Mouse (Mus musculus): ENCODE measurements at regions not wholly inside any gene's neighbourhood (a gene's known extent, or its start where the extent isn't known, plus 50 kb on each side); places are given as distances from the start of the nearest gene placed in this dataset.

- no peak for ATAC-seq (replicated peaks; ENCODE audit: low FRiP score, low read depth)
- Histone ChIP-seq H3K9me3 (replicated peaks; ENCODE audit: low read length) (no peaks in the 10 kb centered on the region), H3K4me2 (ENCODE audit: low read length) (no peak overlapping the region), H3K4me3 (replicated peaks; ENCODE audit: low read depth, low read length) (no peak overlapping the region), H3K9ac (ENCODE audit: low read depth, low read length) (no peak overlapping the region), H3K27ac (no peak overlapping the region), H3K27me3 (ENCODE audit: insufficient read depth, low read length) (no peaks in the 10 kb centered on the region), H3K4me1 (replicated peaks; ENCODE audit: insufficient read depth, low read length) (no peaks in the 10 kb centered on the region; the same call in 1 of the 2 replicates), H3K36me3 (ENCODE audit: insufficient read depth, low read length) (no peaks in the 10 kb centered on the region)
- DNase-seq (ENCODE audit: low spot score): no peak
- TF ChIP-seq CTCF (IDR thresholded peaks at IDR 0.05; ENCODE audit: low read depth): no peak
- 69% methylated on average over 1 of the region's 1 CpGs for WGBS
These were observed 326.2 kb downstream of the 1700129C05Rik start for GRCm38 (mm10) chr14:58816540-58816876.

DNA sequence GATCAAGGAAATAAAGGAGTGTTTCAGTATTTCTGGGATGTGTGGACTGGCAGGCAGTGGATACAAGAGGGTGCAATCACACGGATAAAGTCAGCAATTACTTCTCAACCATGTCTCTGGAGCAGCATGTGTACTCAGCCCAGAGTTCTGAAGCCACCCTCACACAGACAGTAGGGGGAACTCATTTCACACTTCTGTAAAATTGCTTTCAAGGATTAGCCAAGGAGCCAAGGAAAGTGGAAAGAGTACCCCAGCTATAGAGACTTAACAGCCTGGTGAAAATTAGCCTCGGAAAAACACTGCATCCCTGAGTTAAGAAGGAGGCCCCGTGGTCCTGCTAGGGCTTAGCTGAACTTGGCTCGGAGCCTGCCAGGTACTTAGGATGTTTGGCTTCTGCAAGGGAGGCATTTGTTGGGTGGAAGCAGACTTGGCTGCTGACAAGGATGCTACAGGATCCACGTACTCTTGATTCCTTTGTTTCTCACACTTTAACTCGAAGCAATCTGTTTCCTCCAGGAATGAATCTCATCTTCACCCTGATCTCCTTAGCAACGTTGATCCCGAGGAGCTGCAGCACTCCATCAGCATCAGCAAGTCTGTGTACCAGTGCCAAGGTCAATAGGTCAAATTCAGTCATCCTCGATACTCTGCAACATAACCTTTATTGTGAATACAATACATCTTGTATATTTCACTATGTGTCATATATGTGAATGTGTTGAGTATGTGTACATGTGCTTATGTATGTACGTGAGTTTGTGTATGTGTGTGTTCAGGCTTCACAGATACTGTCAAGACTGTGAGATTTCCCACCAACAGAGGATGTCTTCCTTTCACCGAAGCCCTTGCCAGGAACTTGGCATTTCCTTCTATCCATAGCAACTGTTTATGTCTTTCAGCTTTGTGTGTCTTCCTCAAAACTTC, 326.8 kb downstream of the 1700129C05Rik start:
- Histone ChIP-seq H3K36me3 (ENCODE audit: insufficient read depth, low read length) (no peaks in the 10 kb centered on the region), H3K27ac (no peak overlapping the region), H3K9ac (ENCODE audit: low read depth, low read length) (no peak overlapping the region), H3K4me3 (replicated peaks; ENCODE audit: low read depth, low read length) (no peak overlapping the region), H3K27me3 (ENCODE audit: insufficient read depth, low read length) (no peaks in the 10 kb centered on the region), H3K4me1 (replicated peaks; ENCODE audit: insufficient read depth, low read length) (no peaks in the 10 kb centered on the region; the same call in 1 of the 2 replicates), H3K4me2 (ENCODE audit: low read length) (no peak overlapping the region), H3K9me3 (replicated peaks; ENCODE audit: low read length) (no peaks in the 10 kb centered on the region)
- no peak for ATAC-seq (replicated peaks; ENCODE audit: low FRiP score, low read depth)
- DNase-seq (ENCODE audit: low spot score): no peak
- 54% methylated on average over 11 of the region's 11 CpGs for WGBS
- TF ChIP-seq CTCF (IDR thresholded peaks at IDR 0.05; ENCODE audit: low read depth): no peak

DNA sequence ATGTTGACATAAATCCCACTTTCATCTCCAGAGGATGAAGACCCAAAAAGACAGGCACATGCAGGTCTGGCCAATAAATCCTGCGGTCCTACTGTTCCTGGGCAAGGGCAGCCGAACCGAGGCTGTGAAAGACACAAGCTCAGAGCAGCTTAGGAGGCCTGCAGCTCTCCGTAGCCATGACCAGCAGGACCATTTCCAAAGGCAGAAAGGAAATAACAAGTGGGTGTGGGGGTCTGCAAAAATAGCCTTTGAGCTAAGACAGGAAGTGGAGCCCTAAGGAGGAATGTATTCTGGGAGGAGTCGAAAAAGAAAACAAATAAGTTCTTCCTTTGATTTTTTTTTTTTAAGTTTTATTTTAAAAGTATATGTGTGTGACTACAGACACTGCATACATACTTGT, 330.1 kb downstream of the 1700129C05Rik start:
- no peak for TF ChIP-seq CTCF (IDR thresholded peaks at IDR 0.05; ENCODE audit: low read depth)
- Histone ChIP-seq H3K4me1 (replicated peaks; ENCODE audit: insufficient read depth, low read length) (no peaks in the 10 kb centered on the region; the same call in 1 of the 2 replicates), H3K4me3 (replicated peaks; ENCODE audit: low read depth, low read length) (no peak overlapping the region), H3K9ac (ENCODE audit: low read depth, low read length) (no peak overlapping the region), H3K4me2 (ENCODE audit: low read length) (no peak overlapping the region), H3K27me3 (ENCODE audit: insufficient read depth, low read length) (no peaks in the 10 kb centered on the region), H3K36me3 (ENCODE audit: insufficient read depth, low read length) (no peaks in the 10 kb centered on the region), H3K9me3 (replicated peaks; ENCODE audit: low read length) (no peaks in the 10 kb centered on the region), H3K27ac (peak overlapping the region; percentile 79)
- peak; percentile 92 for DNase-seq (ENCODE audit: low spot score)
- no peak for ATAC-seq (replicated peaks; ENCODE audit: low FRiP score, low read depth)
- 48% methylated on average over 5 of the region's 5 CpGs for WGBS

GRCm38 (mm10) chr14:58801402-58801861, 341.3 kb downstream of the 1700129C05Rik start:
- TF ChIP-seq CTCF (IDR thresholded peaks at IDR 0.05; ENCODE audit: low read depth): no peak
- ATAC-seq (replicated peaks; ENCODE audit: low FRiP score, low read depth): no peak
- H3K36me3 ChIP-seq (ENCODE audit: insufficient read depth, low read length): no peaks in the 10 kb centered on the region

DNA sequence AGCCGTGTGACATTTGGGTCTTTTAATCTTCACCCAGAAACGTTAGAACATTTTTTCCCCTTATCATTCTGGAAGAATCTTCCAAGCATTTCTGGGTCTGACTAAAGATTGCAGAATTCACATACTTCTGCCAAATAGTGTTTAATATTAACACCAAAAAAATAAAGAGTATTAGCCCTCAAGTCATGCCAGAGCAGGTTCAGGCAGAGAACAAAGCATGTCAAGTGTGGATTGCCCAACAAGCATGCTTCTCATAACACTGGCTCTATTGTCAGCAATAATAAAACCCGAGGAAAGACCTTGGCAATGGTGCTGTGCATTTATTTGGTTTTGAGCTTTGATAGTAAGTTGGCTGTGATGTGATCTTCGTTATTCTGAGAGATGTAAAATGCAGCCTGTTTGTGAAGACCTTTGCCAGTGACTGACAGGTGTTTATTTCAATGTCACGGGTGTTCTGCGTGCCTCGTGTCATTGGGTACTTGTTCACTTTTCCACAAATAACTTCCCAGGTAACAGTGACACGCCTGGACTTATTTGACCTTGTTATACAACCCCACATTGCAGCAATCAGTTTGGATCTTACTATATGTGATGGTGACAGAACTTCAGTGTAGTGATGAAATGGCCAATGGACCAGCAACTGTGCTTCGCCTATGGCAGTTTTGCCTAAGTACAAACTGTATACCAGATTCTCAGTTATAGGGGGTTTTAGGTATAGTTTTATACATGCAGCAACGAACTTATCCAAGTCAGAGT, 354.3 kb downstream of the 1700129C05Rik start:
- Histone ChIP-seq H3K27me3 (ENCODE audit: insufficient read depth, low read length) (no peaks in the 10 kb centered on the region), H3K36me3 (ENCODE audit: insufficient read depth, low read length) (no peaks in the 10 kb centered on the region), H3K4me3 (replicated peaks; ENCODE audit: low read depth, low read length) (no peak overlapping the region), H3K9me3 (replicated peaks; ENCODE audit: low read length) (no peaks in the 10 kb centered on the region), H3K4me2 (ENCODE audit: low read length) (no peak overlapping the region), H3K4me1 (replicated peaks; ENCODE audit: insufficient read depth, low read length) (no peaks in the 10 kb centered on the region), H3K27ac (no peak overlapping the region), H3K9ac (ENCODE audit: low read depth, low read length) (no peak overlapping the region)
- ATAC-seq (replicated peaks; ENCODE audit: low FRiP score, low read depth) (no peak), DNase-seq (ENCODE audit: low spot score) (no peak)
- no peak for TF ChIP-seq CTCF (IDR thresholded peaks at IDR 0.05; ENCODE audit: low read depth)
- 75% methylated on average over 10 of the region's 10 CpGs for WGBS

More at GRCm38 (mm10) chr14:58801402-58801861, 341.3 kb downstream of the 1700129C05Rik start:
- Histone ChIP-seq H3K4me3 (replicated peaks; ENCODE audit: low read depth, low read length) (no peak overlapping the region), H3K4me2 (ENCODE audit: low read length) (no peak overlapping the region), H3K9ac (ENCODE audit: low read depth, low read length) (no peak overlapping the region), H3K4me1 (replicated peaks; ENCODE audit: insufficient read depth, low read length) (no peaks in the 10 kb centered on the region), H3K27me3 (ENCODE audit: insufficient read depth, low read length) (no peaks in the 10 kb centered on the region), H3K27ac (no peak overlapping the region), H3K9me3 (replicated peaks; ENCODE audit: low read length) (no peaks in the 10 kb centered on the region)
- DNase-seq (ENCODE audit: low spot score): no peak

DNA sequence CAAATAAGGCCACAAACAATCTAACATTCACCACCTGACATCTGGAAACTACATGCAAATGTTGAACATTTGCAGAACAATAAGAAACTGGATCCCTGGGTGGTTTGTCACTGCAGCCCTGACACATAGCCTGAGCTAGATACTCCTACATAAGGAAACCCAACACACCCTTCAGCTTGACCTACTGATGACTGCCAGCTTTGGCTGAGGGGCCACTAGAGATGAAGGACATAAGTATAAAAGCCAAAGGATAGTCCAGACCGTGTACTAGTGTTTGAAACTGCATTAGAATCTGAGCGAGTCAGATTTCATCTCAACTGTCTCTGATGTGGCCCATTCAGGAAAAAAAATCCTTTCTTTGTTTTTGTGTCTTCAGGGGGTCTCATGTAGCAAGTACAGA, 355.1 kb downstream of the 1700129C05Rik start:
- Histone ChIP-seq H3K9ac (ENCODE audit: low read depth, low read length) (no peak overlapping the region), H3K4me1 (replicated peaks; ENCODE audit: insufficient read depth, low read length) (no peaks in the 10 kb centered on the region), H3K4me2 (ENCODE audit: low read length) (no peak overlapping the region), H3K4me3 (replicated peaks; ENCODE audit: low read depth, low read length) (no peak overlapping the region), H3K27me3 (ENCODE audit: insufficient read depth, low read length) (no peaks in the 10 kb centered on the region), H3K9me3 (replicated peaks; ENCODE audit: low read length) (no peaks in the 10 kb centered on the region), H3K27ac (no peak overlapping the region), H3K36me3 (ENCODE audit: insufficient read depth, low read length) (no peaks in the 10 kb centered on the region)
- ATAC-seq (replicated peaks; ENCODE audit: low FRiP score, low read depth) (no peak), DNase-seq (ENCODE audit: low spot score) (peak; percentile 48)
- 60% methylated on average over 2 of the region's 2 CpGs for WGBS
- TF ChIP-seq CTCF (IDR thresholded peaks at IDR 0.05; ENCODE audit: low read depth): no peak

Measured in kidney, postnatal 0 days (tissue).